In genomic region chr12:98573317-98574270, GRCm38 (mm10) we compare ENCODE assay signal across 8 mouse cellular contexts. TPM values are rescaled to one million over a fixed set of nuclear protein-coding genes. Genes with fewer than 3 reads are reported as not detected.
DNase-seq lines count a peak whose midpoint lies in the region; ATAC-seq and TF ChIP-seq lines count a peak whose summit lies in the region.

No protein-coding gene starts in this region.

- no peaks in the 10 kb centered on the region for H3K36me3 ChIP-seq in lung, embryonic 14.5 days (ENCODE audit: insufficient read depth)
- H3K36me3 ChIP-seq in hindbrain, embryonic 10.5 days = peaks cover 17% of the 10 kb centered on the region

- ATAC-seq in lung, embryonic 14.5 days (ENCODE audit: insufficient read depth) = no peak
- no peak for ATAC-seq in activated CD4-positive, CD25-positive, alpha-beta regulatory T cell, adult 4 months
- no peak for ATAC-seq in erythroid progenitor cell, adult 5-6 weeks (replicated peaks; ENCODE audit: low FRiP score, poor library complexity, severe bottlenecking)

- TF ChIP-seq CTCF in lung, embryonic 14.5 days (IDR thresholded peaks at IDR 0.05; ENCODE audit: low read depth) = no peak

- H3K27me3 ChIP-seq in lung, embryonic 14.5 days (ENCODE audit: insufficient read depth, low read length) = peaks cover 62% of the 10 kb centered on the region
- peaks cover 59% of the 10 kb centered on the region for H3K27me3 ChIP-seq in hindbrain, embryonic 10.5 days (ENCODE audit: insufficient read depth, poor library complexity, severe bottlenecking)

- no peak for DNase-seq in lung, embryonic 14.5 days
- DNase-seq in lung, postnatal 36 days = no peak
- peak; percentile 88 to 89 for DNase-seq in cerebellum, postnatal 36 days
- DNase-seq in hindbrain, embryonic 10.5 days (ENCODE audit: low spot score) = peak; percentile 47
- DNase-seq in left cerebral cortex, postnatal 4 days = peak; percentile 79
- DNase-seq in right cerebral cortex, adult 2 months (ENCODE audit: low spot score in 2 of 2) = peak; percentile 84 to 89

- no peaks in the 10 kb centered on the region for H3K9me3 ChIP-seq in lung, embryonic 14.5 days (ENCODE audit: low read depth, low read length)
- H3K9me3 ChIP-seq in hindbrain, embryonic 10.5 days = no peaks in the 10 kb centered on the region

- intact Hi-C loops in left cerebral cortex, postnatal 4 days (cut with DNase I) = no loop called here

- WGBS in lung, embryonic 14.5 days = 17% methylated on average over 25 of the region's 25 CpGs
- WGBS in hindbrain, embryonic 10.5 days = 11% methylated on average over 25 of the region's 25 CpGs

- H3K9ac ChIP-seq in lung, embryonic 14.5 days = no peak overlapping the region

- H3K4me1 ChIP-seq in lung, embryonic 14.5 days (ENCODE audit: insufficient read depth) = no peaks in the 10 kb centered on the region
- peaks cover 70% of the 10 kb centered on the region for H3K4me1 ChIP-seq in hindbrain, embryonic 10.5 days (replicated peaks)

- peak overlapping the region; percentile 58 for H3K4me3 ChIP-seq in lung, embryonic 14.5 days (ENCODE audit: low read depth, low read length)
- peak overlapping the region; percentile 74 for H3K4me3 ChIP-seq in hindbrain, embryonic 10.5 days

- H3K4me2 ChIP-seq in lung, embryonic 14.5 days = peak overlapping the region; percentile 99

- no peak overlapping the region for H3K27ac ChIP-seq in lung, embryonic 14.5 days (ENCODE audit: low read depth)
- H3K27ac ChIP-seq in hindbrain, embryonic 10.5 days = peak overlapping the region; percentile 93

RNA-seq across cellular contexts. Expression of gene Kcnk10, which starts 4.5 kb away (rescaled TPM):
- 0.03 TPM in 1 of 2 replicates, not detected in the other for polyA plus RNA-seq in lung, embryonic 14.5 days (2014; fragmentation: Nextera tagmentation; extraction: Ambion mirVana)
- polyA plus RNA-seq in hindbrain, embryonic 10.5 days (2016; fragmentation: Nextera tagmentation; extraction: Ambion mirVana) = 21.5 and 36.1 TPM in 2 replicates
- 10 to 100 TPM; 78.7 to 81.0 TPM for total RNA-seq in left cerebral cortex, postnatal 4 days (2021)
- under 1 TPM in 1 of 2 experiments, not detected in 1; 0.25 TPM for polyA plus RNA-seq in activated CD4-positive, CD25-positive, alpha-beta regulatory T cell, adult 4 months (2017; shearing (Covaris generic))
- not detected in 2 replicates for total RNA-seq in erythroid progenitor cell, adult 5-6 weeks (2015; ENCODE audit: low replicate concordance)
- total RNA-seq in erythroid progenitor cell, adult 5-6 weeks (2017; ENCODE audit: low replicate concordance) = not detected in 2 replicates

RNA-seq across cellular contexts. Expression of gene Spata7, which starts 54.4 kb away (rescaled TPM):
- 16.7 and 18.5 TPM in 2 replicates for polyA plus RNA-seq in lung, embryonic 14.5 days (2014; fragmentation: Nextera tagmentation; extraction: Ambion mirVana)
- 20.2 and 22.5 TPM in 2 replicates for polyA plus RNA-seq in hindbrain, embryonic 10.5 days (2016; fragmentation: Nextera tagmentation; extraction: Ambion mirVana)
- 10 to 100 TPM; 33.6 to 36.7 TPM for total RNA-seq in left cerebral cortex, postnatal 4 days (2021)
- 1 to 10 TPM in 1 of 2 experiments, under 1 TPM in 1; 0.42 to 2.1 TPM for polyA plus RNA-seq in activated CD4-positive, CD25-positive, alpha-beta regulatory T cell, adult 4 months (2017; shearing (Covaris generic))
- 8.4 TPM in 1 of 2 replicates, not detected in the other for total RNA-seq in erythroid progenitor cell, adult 5-6 weeks (2015; ENCODE audit: low replicate concordance)
- total RNA-seq in erythroid progenitor cell, adult 5-6 weeks (2017; ENCODE audit: low replicate concordance) = 1.4 and 3.2 TPM in 2 replicates

Comparison
In these comparisons a context has a peak if more than half of its experiments do, and no peak if none do; other contexts are left out.
1. DNase-seq: peak in cerebellum, postnatal 36 days (2 of 2), hindbrain, embryonic 10.5 days (single experiment), left cerebral cortex, postnatal 4 days (single experiment) and right cerebral cortex, adult 2 months (2 of 2); none in lung, embryonic 14.5 days (single experiment) and lung, postnatal 36 days (single experiment).
2. RNA of gene Kcnk10, which starts 4.5 kb away (polyA plus RNA-seq): 21.5 to 36.1 TPM in hindbrain, embryonic 10.5 days; 0.25 TPM in activated CD4-positive, CD25-positive, alpha-beta regulatory T cell, adult 4 months and 0.03 TPM in lung, embryonic 14.5 days; every median in the first group is over 10 times any median in the second.